In the genomic region with DNA sequence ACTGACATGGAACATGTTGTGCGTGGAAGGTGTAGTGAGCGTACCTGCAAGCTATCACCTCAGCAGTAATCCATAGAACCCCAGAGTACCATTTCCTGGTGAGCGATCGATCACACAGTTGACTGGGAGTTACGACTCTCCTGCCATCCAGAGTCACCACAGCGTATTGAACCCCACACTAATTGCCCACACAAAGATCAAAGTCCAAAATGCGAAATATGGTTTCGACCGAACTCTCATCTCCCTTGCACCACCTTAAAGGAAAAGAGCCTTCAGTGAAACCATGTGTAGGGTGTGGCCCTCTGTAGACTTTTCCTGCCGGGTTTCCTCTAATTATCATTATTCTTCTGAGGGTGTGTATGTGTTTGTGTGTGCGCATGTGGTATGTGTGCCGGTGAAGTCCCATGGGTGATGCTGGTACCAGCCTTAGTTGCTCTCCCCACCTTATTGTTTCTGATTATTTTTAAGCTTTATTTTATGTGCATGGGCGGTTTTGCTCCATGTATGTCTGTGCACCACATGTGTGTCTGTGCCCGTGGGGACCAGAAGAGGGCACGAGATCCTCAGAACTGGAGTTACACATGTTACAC, we compare ENCODE assay signal across 26 mouse cellular contexts. TPM values are rescaled to one million over a fixed set of nuclear protein-coding genes. Genes with fewer than 3 reads are reported as not detected.
DNase-seq lines count a peak whose midpoint lies in the region; ATAC-seq and TF ChIP-seq lines count a peak whose summit lies in the region.
"Had no signal": no experiment of that assay in that cellular context is flagged by ENCODE, and none has a peak within 500 bp of the region (broad histone marks: within the 10 kb centered on the region; RNA-seq: fewer than 3 reads in every experiment).

No protein-coding gene starts in this region.

- no peaks in the 10 kb centered on the region for H3K27me3 ChIP-seq in heart, adult 2 months (ENCODE audit: control insufficient read depth, insufficient read depth, low read length)
- H3K27me3 ChIP-seq in intestine, embryonic 15.5 days (replicated peaks) = no peaks in the 10 kb centered on the region
- no peaks in the 10 kb centered on the region for H3K27me3 ChIP-seq in stomach, embryonic 15.5 days (replicated peaks)

- peak in 1 of 2 experiments; percentile 19 for DNase-seq in heart, adult 2 months
- DNase-seq in heart, postnatal 36 days = no peak
- DNase-seq in CD4-positive helper T cell, adult 2 months (ENCODE audit: low read depth, low spot score) = peak; percentile 31
- DNase-seq in right cerebral cortex, adult 18-20 months = no peak
- no peak for DNase-seq in kidney, adult 11 months
- DNase-seq: adrenal gland, postnatal 36 days; cerebellum, adult 11 months; cerebellum, postnatal 14 days; embryo, embryonic 11 days; kidney, postnatal 36 days; lung, postnatal 10 days; right cerebral cortex, postnatal 14 days; spleen, adult 18-20 months; thymus, adult 18-20 months; thymus, postnatal 4 days had no signal

- intact Hi-C loops in heart, adult 2 months (cut with DNase I) = loop anchor here (2.0 kb wide), 1 partner anchor 32 kb away; no protein-coding TSS in a partner anchor
- intact Hi-C loops in heart, postnatal 36 days (cut with DNase I) = no loop called here

- peak overlapping the region; percentile 10; the same call in 1 of the 2 replicates for H3K27ac ChIP-seq in heart, adult 2 months
- H3K27ac ChIP-seq in intestine, embryonic 15.5 days = peak overlapping the region; percentile 74
- peak overlapping the region; percentile 31; the same call in 1 of the 2 replicates for H3K27ac ChIP-seq in stomach, embryonic 15.5 days
- H3K27ac ChIP-seq: embryonic facial prominence, embryonic 13.5 days; forebrain, embryonic 13.5 days; hindbrain, embryonic 13.5 days; kidney, embryonic 15.5 days; limb, embryonic 13.5 days; liver, embryonic 15.5 days; midbrain, embryonic 12.5 days had no signal

- no peaks in the 10 kb centered on the region for H3K79me2 ChIP-seq in heart, adult 2 months (replicated peaks; ENCODE audit: control insufficient read depth, insufficient read depth, low read length)

- peak overlapping the region; percentile 36 for H3K4me2 ChIP-seq in intestine, embryonic 15.5 days (replicated peaks)
- H3K4me2 ChIP-seq in stomach, embryonic 15.5 days = no peak overlapping the region
- H3K4me2 ChIP-seq: embryonic facial prominence, embryonic 13.5 days; forebrain, embryonic 13.5 days; hindbrain, embryonic 13.5 days; kidney, embryonic 15.5 days; limb, embryonic 13.5 days; liver, embryonic 15.5 days; midbrain, embryonic 12.5 days had no signal

- no peak overlapping the region for H3K4me3 ChIP-seq in heart, adult 2 months
- H3K4me3 ChIP-seq in intestine, embryonic 15.5 days (replicated peaks) = 0 out of 2 replicates have a peak overlapping the region, but pooled peaks have one; percentile 3
- H3K4me3 ChIP-seq in stomach, embryonic 15.5 days (replicated peaks) = no peak overlapping the region
- H3K4me3 ChIP-seq: embryonic facial prominence, embryonic 13.5 days; erythroblast, embryonic 14.5 days; forebrain, embryonic 13.5 days; hindbrain, embryonic 13.5 days; kidney, embryonic 15.5 days; limb, embryonic 13.5 days; liver, embryonic 15.5 days; midbrain, embryonic 12.5 days had no signal

- no peaks in the 10 kb centered on the region for H3K9me3 ChIP-seq in intestine, embryonic 15.5 days
- H3K9me3 ChIP-seq in stomach, embryonic 15.5 days = no peaks in the 10 kb centered on the region
- H3K9me3 ChIP-seq: embryonic facial prominence, embryonic 13.5 days; forebrain, embryonic 13.5 days; hindbrain, embryonic 13.5 days; kidney, embryonic 15.5 days; limb, embryonic 13.5 days; liver, embryonic 15.5 days; midbrain, embryonic 12.5 days had no signal

- peak; percentile 60 for ATAC-seq in intestine, embryonic 15.5 days
- ATAC-seq in stomach, embryonic 15.5 days (ENCODE audit: insufficient read depth, low FRiP score, low read depth) = no peak
- ATAC-seq: forebrain, embryonic 13.5 days; Patski had no signal

- no peak overlapping the region for H3K9ac ChIP-seq in heart, adult 2 months (ENCODE audit: low read depth, low read length)
- H3K9ac ChIP-seq in intestine, embryonic 15.5 days = no peak overlapping the region
- no peak overlapping the region for H3K9ac ChIP-seq in stomach, embryonic 15.5 days
- H3K9ac ChIP-seq: embryonic facial prominence, embryonic 13.5 days; forebrain, embryonic 13.5 days; hindbrain, embryonic 13.5 days; kidney, embryonic 15.5 days; limb, embryonic 13.5 days; liver, embryonic 15.5 days; midbrain, embryonic 12.5 days had no signal

- 62% methylated on average over 15 of the region's 15 CpGs for WGBS in heart, adult 2 months
- 65% methylated on average over 15 of the region's 15 CpGs for WGBS in intestine, embryonic 15.5 days
- WGBS in stomach, embryonic 15.5 days = 71% methylated on average over 15 of the region's 15 CpGs

- H3K36me3 ChIP-seq in heart, adult 2 months (ENCODE audit: control insufficient read depth, insufficient read depth, low read length) = no peaks in the 10 kb centered on the region
- H3K36me3 ChIP-seq in intestine, embryonic 15.5 days = no peaks in the 10 kb centered on the region
- H3K36me3 ChIP-seq in stomach, embryonic 15.5 days = no peaks in the 10 kb centered on the region
- H3K36me3 ChIP-seq: embryonic facial prominence, embryonic 13.5 days; hindbrain, embryonic 13.5 days; kidney, embryonic 15.5 days; limb, embryonic 13.5 days; liver, embryonic 15.5 days; midbrain, embryonic 12.5 days had no signal

- no peak for TF ChIP-seq POLR2A in heart, adult 2 months (IDR thresholded peaks at IDR 0.05; ENCODE audit: insufficient read depth, low read depth, low read length)

- TF ChIP-seq EP300 in heart, adult 2 months (IDR thresholded peaks at IDR 0.05; ENCODE audit: insufficient read depth, low read depth, low read length) = no peak

- H3K4me1 ChIP-seq in heart, adult 2 months (ENCODE audit: control insufficient read depth, insufficient read depth, low read length) = peaks cover 12% of the 10 kb centered on the region
- peaks cover 16% of the 10 kb centered on the region for H3K4me1 ChIP-seq in intestine, embryonic 15.5 days (replicated peaks)
- H3K4me1 ChIP-seq in stomach, embryonic 15.5 days = peaks cover 16% of the 10 kb centered on the region; the same call in 1 of the 2 replicates

- 0 out of 2 replicates have a peak, but pooled peaks have one; percentile 2 for TF ChIP-seq CTCF in heart, adult 2 months (IDR thresholded peaks at IDR 0.05)

RNA-seq across cellular contexts. Expression of a gene that starts 3.4 kb away (rescaled TPM):
- 10 to 100 TPM; 18.0 to 18.1 TPM for total RNA-seq in heart, adult 2 months (2021)
- polyA plus RNA-seq in heart, adult 2 months (2012; rRNA removed) = 11.8 and 16.6 TPM in 2 replicates
- 10 to 100 TPM; 19.7 to 20.3 TPM for total RNA-seq in heart, postnatal 36 days (2021)
- 19.8 and 21.7 TPM in 2 replicates for polyA plus RNA-seq in intestine, embryonic 15.5 days (2015; fragmentation: Nextera tagmentation; extraction: Ambion mirVana)
- 22.8 and 22.9 TPM in 2 replicates for polyA plus RNA-seq in stomach, embryonic 15.5 days (2015; fragmentation: Nextera tagmentation; extraction: Ambion mirVana)

RNA-seq across cellular contexts. Expression of a gene that starts 55.5 kb away (rescaled TPM):
- 1,000 to 10,000 TPM; 1,131 to 1,298 TPM for total RNA-seq in heart, adult 2 months (2021)
- 163 and 316 TPM in 2 replicates for polyA plus RNA-seq in heart, adult 2 months (2012; rRNA removed)
- 1,000 to 10,000 TPM; 1,342 to 1,403 TPM for total RNA-seq in heart, postnatal 36 days (2021)
- 924 and 941 TPM in 2 replicates for polyA plus RNA-seq in intestine, embryonic 15.5 days (2015; fragmentation: Nextera tagmentation; extraction: Ambion mirVana)
- polyA plus RNA-seq in stomach, embryonic 15.5 days (2015; fragmentation: Nextera tagmentation; extraction: Ambion mirVana) = 711 and 748 TPM in 2 replicates

Comparison
In these comparisons a context has a peak if more than half of its experiments do, and no peak if none do; other contexts are left out.
1. H3K27ac ChIP-seq: peak in every context shown above with its lines; median percentile 74 in intestine, embryonic 15.5 days; 31 in stomach, embryonic 15.5 days; 10 in heart, adult 2 months.